Mouse (Mus musculus): ENCODE data around the gene Celsr3. TPM values are rescaled to one million over a fixed set of nuclear protein-coding genes. Genes with fewer than 3 reads are reported as not detected.

Gene Celsr3
- total RNA-seq, 2 experiments from 2014 or later = 0.03 TPM; not detected in 1

- DNase-seq = peak; percentile 70
Observed at GRCm38 (mm10) chr9:108806831-108807230, 19.3 kb upstream of the Celsr3 start.

- DNase-seq = no peak
Observed at GRCm38 (mm10) chr9:108807674-108808073, 18.4 kb upstream of the Celsr3 start.

GRCm38 (mm10) chr9:108808163-108808665 is 17.9 kb upstream of the Celsr3 start, which contains the start of gene Nckipsd:
Gene Nckipsd (plus strand): TSS chr9:108808368.
- DNase-seq = peak; percentile 91

- DNase-seq = no peak
Observed at GRCm38 (mm10) chr9:108809188-108809587, 16.9 kb upstream of the Celsr3 start.

GRCm38 (mm10) chr9:108809723-108810122 is 16.4 kb upstream of the Celsr3 start:
- no peak for DNase-seq

- no peak for DNase-seq
Observed at GRCm38 (mm10) chr9:108810516-108810915, 15.6 kb upstream of the Celsr3 start.

- no peak for DNase-seq
Observed at GRCm38 (mm10) chr9:108815557-108815956, 10.6 kb upstream of the Celsr3 start.

GRCm38 (mm10) chr9:108819495-108819894 is 6.6 kb upstream of the Celsr3 start:
- DNase-seq = no peak

GRCm38 (mm10) chr9:108820077-108820476 is 6.0 kb upstream of the Celsr3 start:
- no peak for DNase-seq

GRCm38 (mm10) chr9:108824144-108824685 is 1.9 kb upstream of the Celsr3 start:
- DNase-seq = no peak

- DNase-seq = no peak
Observed at GRCm38 (mm10) chr9:108824755-108825413, 1.2 kb upstream of the Celsr3 start.

- DNase-seq = peak; percentile 49
Observed at GRCm38 (mm10) chr9:108826700-108827340, 700 bp downstream of the Celsr3 start.

GRCm38 (mm10) chr9:108827454-108827853 is 1.3 kb downstream of the Celsr3 start:
- no peak for DNase-seq

GRCm38 (mm10) chr9:108827906-108828305 is 1.8 kb downstream of the Celsr3 start:
- no peak for DNase-seq

- no peak for DNase-seq
Observed at GRCm38 (mm10) chr9:108831637-108832036, 5.5 kb downstream of the Celsr3 start.

- peak; percentile 88 for DNase-seq
Observed at GRCm38 (mm10) chr9:108832390-108833108, 6.4 kb downstream of the Celsr3 start.

- DNase-seq = peak; percentile 62
Observed at GRCm38 (mm10) chr9:108842989-108843388, 16.9 kb downstream of the Celsr3 start.

- no peak for DNase-seq
Observed at GRCm38 (mm10) chr9:108845390-108845789, 19.3 kb downstream of the Celsr3 start.

GRCm38 (mm10) chr9:108847374-108847773 is 21.3 kb downstream of the Celsr3 start:
- DNase-seq = no peak

GRCm38 (mm10) chr9:108848419-108848818 is 22.3 kb downstream of the Celsr3 start:
- DNase-seq = no peak

- DNase-seq = peak; percentile 58
Observed at GRCm38 (mm10) chr9:108852976-108853375, 26.9 kb downstream of the Celsr3 start, which contains the start of gene Slc26a6. Gene Slc26a6 (plus strand): TSS chr9:108853283.

GRCm38 (mm10) chr9:108853635-108854240 is 27.6 kb downstream of the Celsr3 start:
- peak; percentile 94 for DNase-seq

All from gastrocnemius, postnatal 25 days (tissue).